Mouse (Mus musculus) frontal cortex, adult 2 months (tissue): ENCODE data around the gene Fbxo31. TPM values are rescaled to one million over a fixed set of nuclear protein-coding genes. Genes with fewer than 3 reads are reported as not detected.
A peak's percentile ranks its signal among the peaks of the same experiment; 100 is the strongest.

ENCODE experiments used
- DNase-seq, 2 experiments: peaks; one replicate each; pipeline ENCODE4 v3.0.0; 2022; ENCODE audit warnings: low spot score in 1 of 2; ENCODE audit errors: extremely low spot score in 1 of 2
- polyA plus RNA-seq: library from polyadenylated mRNA; depleted of rRNA; stranded (reverse); fragments of >200 nt; gene quantifications from 2 replicates; pipeline ENCODE4 v1.2.3, GENCODE M21; 2012

Fbxo31 gene
- polyA plus RNA-seq, 1 experiment, result 70.9 TPM

GRCm38 (mm10) chr8:121558538-121558937, 20.1 kb downstream of the Fbxo31 start:
- no peak for DNase-seq

GRCm38 (mm10) chr8:121557746-121558145, 20.9 kb downstream of the Fbxo31 start:
- no peak for DNase-seq

- no peak for DNase-seq
Observed at GRCm38 (mm10) chr8:121553831-121554475, 24.7 kb downstream of the Fbxo31 start.

- DNase-seq, result no peak
Observed at GRCm38 (mm10) chr8:121552506-121552905, 26.1 kb downstream of the Fbxo31 start.

GRCm38 (mm10) chr8:121551065-121551985, 27.3 kb downstream of the Fbxo31 start:
- no peak for DNase-seq

GRCm38 (mm10) chr8:121550056-121550455, 28.6 kb downstream of the Fbxo31 start:
- no peak for DNase-seq

GRCm38 (mm10) chr8:121547132-121547531, 31.5 kb downstream of the Fbxo31 start:
- DNase-seq, result peak in 1 of 2 experiments; percentile 85

GRCm38 (mm10) chr8:121544936-121545335, 33.7 kb downstream of the Fbxo31 start:
- DNase-seq, result no peak

GRCm38 (mm10) chr8:121544276-121544785, 34.3 kb downstream of the Fbxo31 start, which contains the start of gene 1700018B08Rik:
Gene 1700018B08Rik (minus strand): TSS chr8:121544320.
- DNase-seq, result no peak

- DNase-seq, result no peak
Observed at GRCm38 (mm10) chr8:121542901-121543300, 35.7 kb downstream of the Fbxo31 start.

- DNase-seq, result no peak
Observed at GRCm38 (mm10) chr8:121541862-121542261, 36.7 kb downstream of the Fbxo31 start.

- peak in 1 of 2 experiments; percentile 25 for DNase-seq
Observed at GRCm38 (mm10) chr8:121532381-121532780, 46.2 kb downstream of the Fbxo31 start.

- DNase-seq, result no peak
Observed at GRCm38 (mm10) chr8:121530639-121531038, 48.0 kb downstream of the Fbxo31 start.

- DNase-seq, result no peak
Observed at GRCm38 (mm10) chr8:121528790-121529189, 49.8 kb downstream of the Fbxo31 start.

- no peak for DNase-seq
Observed at GRCm38 (mm10) chr8:121527751-121528150, 50.9 kb downstream of the Fbxo31 start.

- DNase-seq, result no peak
Observed at GRCm38 (mm10) chr8:121526811-121527550, 51.6 kb downstream of the Fbxo31 start.

GRCm38 (mm10) chr8:121525111-121525818, 53.3 kb downstream of the Fbxo31 start:
- DNase-seq, result no peak

GRCm38 (mm10) chr8:121513429-121513828, 65.2 kb downstream of the Fbxo31 start:
- peak; percentile 21 to 92 for DNase-seq

- DNase-seq, result no peak
Observed at GRCm38 (mm10) chr8:121511751-121512150, 66.9 kb downstream of the Fbxo31 start.
